Mouse (Mus musculus): ENCODE measurements around the gene Chrna9. TPM values are rescaled to one million over a fixed set of nuclear protein-coding genes. Genes with fewer than 3 reads are reported as not detected.

Chrna9 gene
- polyA plus RNA-seq, 1 experiment from 2014 or later = not detected

DNA sequence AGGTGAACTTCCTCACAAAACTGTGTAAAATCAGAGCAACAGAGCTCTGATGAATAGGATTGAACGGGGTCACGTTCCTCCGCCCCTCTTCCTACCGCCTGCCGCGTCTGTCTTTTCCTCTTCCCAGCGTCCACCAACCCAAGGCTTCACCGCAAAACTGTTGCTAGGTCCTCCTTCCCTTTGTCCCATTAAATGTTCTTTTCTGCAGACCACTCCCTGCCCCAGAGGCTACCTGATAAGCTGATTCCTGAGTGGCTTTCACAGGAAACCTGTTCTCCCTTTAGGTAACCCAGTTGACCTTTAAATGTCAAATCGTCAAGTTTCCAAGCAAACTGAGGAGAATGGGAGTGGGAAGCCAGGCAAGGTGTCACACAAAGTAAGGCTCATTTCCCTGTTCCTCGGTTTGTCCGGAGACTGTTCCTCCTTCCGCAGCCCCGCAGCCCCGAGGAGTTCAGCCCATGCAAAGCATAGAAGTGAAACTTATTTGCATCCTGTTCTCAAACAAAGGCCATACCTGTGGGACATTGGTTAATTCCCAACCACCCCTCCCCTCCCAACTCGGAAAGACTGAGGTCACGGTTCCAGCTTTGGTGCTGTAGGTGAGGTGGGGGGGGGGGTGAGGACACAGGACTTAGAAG is 70.4 kb downstream of the Chrna9 start:
- H3K4me2 ChIP-seq = no peak overlapping the region
- H3K27me3 ChIP-seq (replicated peaks) = no peaks in the 10 kb centered on the region
- ATAC-seq (replicated peaks) = no peak
- no peaks in the 10 kb centered on the region for H3K4me1 ChIP-seq
- H3K36me3 ChIP-seq (replicated peaks) = no peaks in the 10 kb centered on the region
- H3K27ac ChIP-seq = no peak overlapping the region
- no peak overlapping the region for H3K9ac ChIP-seq
- H3K9me3 ChIP-seq = no peaks in the 10 kb centered on the region
- WGBS = 45% methylated on average over 16 of the region's 16 CpGs
- H3K4me3 ChIP-seq = no peak overlapping the region

DNA sequence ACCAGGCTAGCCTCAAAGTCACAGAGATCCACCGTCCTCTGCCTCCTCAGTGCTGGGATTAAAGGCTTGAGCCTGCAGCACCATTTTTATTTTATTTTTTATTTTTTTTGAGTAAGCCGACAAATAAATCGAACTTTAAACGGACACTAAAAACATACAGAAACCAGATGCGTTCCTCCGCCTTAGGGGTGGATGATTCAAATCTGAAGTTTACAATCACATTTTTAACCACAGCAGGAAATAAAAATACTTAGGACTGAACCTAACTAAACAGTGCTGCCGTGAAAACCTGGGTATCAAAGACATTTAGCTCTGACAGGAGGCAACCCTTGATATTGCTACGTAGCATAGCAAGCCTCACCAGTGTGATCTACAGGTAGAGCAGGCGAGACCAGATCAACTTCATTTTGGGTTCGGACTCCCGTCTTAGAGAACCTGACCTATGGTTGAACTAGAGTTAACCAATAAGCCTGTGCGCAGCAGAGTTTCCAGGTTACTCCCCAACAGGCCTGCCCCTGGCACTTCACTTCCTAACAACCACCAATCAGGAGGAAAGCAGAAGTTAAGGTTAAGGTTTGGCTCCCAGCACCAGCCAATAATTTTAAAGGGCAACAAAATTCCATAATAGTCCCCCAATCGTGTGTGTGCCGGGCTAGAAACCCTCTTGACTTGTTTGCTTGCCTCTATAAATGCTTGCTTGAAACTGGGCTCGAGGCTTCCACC is 73.7 kb downstream of the Chrna9 start:
- H3K4me2 ChIP-seq = no peak overlapping the region
- WGBS = 89% methylated on average over 15 of the region's 15 CpGs

DNA sequence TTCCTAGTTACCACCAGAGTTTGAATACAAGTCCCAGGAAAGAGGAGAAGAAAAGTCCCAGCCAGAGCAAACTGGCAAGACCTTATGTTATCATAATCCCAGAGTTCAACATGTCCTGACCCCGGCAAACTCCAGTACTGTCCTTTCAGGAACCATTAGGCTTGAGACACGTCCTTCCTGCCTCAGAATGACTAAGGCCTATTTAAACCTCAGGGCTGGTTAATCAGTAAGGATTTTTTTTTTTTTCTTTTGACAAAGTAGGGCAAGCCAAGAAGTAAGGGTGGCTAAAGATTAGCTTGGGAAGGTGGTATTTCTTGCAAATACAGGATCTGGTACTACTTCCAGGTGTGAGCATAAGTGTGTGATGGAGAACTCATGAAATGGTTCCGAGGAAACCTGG is 79.3 kb downstream of the Chrna9 start:
- Histone ChIP-seq H3K36me3 (replicated peaks) (no peaks in the 10 kb centered on the region), H3K9ac (no peak overlapping the region), H3K27me3 (replicated peaks) (no peaks in the 10 kb centered on the region), H3K4me1 (no peaks in the 10 kb centered on the region), H3K27ac (no peak overlapping the region), H3K4me2 (no peak overlapping the region), H3K9me3 (no peaks in the 10 kb centered on the region), H3K4me3 (no peak overlapping the region)
- ATAC-seq (replicated peaks) = no peak
- WGBS = 83% methylated on average over 3 of the region's 3 CpGs

More for the DNA sequence above, 73.7 kb downstream of the Chrna9 start:
- H3K36me3 ChIP-seq (replicated peaks) = no peaks in the 10 kb centered on the region
- no peak overlapping the region for H3K4me3 ChIP-seq
- H3K27me3 ChIP-seq (replicated peaks) = no peaks in the 10 kb centered on the region
- no peak overlapping the region for H3K27ac ChIP-seq
- H3K9ac ChIP-seq = no peak overlapping the region
- H3K9me3 ChIP-seq = no peaks in the 10 kb centered on the region
- no peak for ATAC-seq (replicated peaks)
- H3K4me1 ChIP-seq = no peaks in the 10 kb centered on the region

DNA sequence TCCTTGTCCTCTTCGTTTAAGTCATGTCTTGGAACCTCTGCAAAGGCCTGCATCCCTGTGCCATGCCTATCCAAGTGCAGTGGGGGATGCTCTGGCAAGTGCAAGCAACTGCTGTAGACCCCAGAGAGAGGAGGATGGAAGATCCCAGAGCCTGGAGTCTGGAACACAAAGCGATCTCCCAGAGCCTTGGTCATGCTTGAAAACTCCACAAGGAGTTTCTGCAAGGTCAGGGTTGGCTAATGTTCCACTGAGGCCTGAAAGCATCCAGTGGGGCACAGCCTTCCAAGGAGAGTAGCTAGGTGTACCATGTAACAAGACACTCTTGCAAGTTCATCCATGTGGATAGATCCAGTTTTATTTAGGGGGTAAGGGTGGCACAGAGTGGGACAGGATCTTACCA is 79.7 kb downstream of the Chrna9 start:
- no peaks in the 10 kb centered on the region for H3K27me3 ChIP-seq (replicated peaks)
- no peak overlapping the region for H3K27ac ChIP-seq
- no peak for ATAC-seq (replicated peaks)
- H3K9me3 ChIP-seq = no peaks in the 10 kb centered on the region
- H3K4me3 ChIP-seq = no peak overlapping the region
- no peak overlapping the region for H3K9ac ChIP-seq
- H3K4me2 ChIP-seq = no peak overlapping the region
- no peaks in the 10 kb centered on the region for H3K4me1 ChIP-seq
- 88% methylated on average over 2 of the region's 2 CpGs for WGBS
- H3K36me3 ChIP-seq (replicated peaks) = no peaks in the 10 kb centered on the region

DNA sequence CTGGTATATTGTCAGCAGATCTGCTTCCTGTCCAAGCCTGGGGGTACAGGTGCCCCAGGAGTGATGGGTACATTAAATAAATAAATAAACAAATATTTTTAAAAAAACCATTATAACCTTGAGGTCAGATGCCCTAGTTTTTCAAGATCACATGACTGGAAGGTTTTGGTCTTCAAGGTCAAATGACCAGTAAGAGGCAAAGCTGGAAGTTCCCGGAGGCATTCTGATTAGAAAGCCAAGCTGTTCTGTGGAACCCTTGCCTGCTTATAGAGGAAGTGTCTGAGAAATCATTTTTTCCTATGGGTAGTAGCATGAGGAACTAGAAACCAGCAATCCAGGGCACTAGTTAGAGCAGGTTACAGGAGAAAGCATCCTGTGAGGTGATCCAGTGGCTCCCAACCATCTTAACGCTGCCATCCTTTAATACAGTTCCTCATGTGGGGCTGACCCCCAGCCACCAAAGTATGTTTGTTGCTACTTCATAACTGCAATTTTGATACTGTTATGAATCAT is 80.8 kb downstream of the Chrna9 start:
- ATAC-seq (replicated peaks) = no peak
- Histone ChIP-seq H3K4me1 (no peaks in the 10 kb centered on the region), H3K27me3 (replicated peaks) (no peaks in the 10 kb centered on the region), H3K27ac (no peak overlapping the region), H3K4me2 (no peak overlapping the region), H3K9me3 (0 out of 2 replicates have a peak, but pooled peaks cover 1% of the 10 kb centered on the region), H3K4me3 (no peak overlapping the region), H3K36me3 (replicated peaks) (no peaks in the 10 kb centered on the region), H3K9ac (no peak overlapping the region)
- 95% methylated on average over 2 of the region's 2 CpGs for WGBS

DNA sequence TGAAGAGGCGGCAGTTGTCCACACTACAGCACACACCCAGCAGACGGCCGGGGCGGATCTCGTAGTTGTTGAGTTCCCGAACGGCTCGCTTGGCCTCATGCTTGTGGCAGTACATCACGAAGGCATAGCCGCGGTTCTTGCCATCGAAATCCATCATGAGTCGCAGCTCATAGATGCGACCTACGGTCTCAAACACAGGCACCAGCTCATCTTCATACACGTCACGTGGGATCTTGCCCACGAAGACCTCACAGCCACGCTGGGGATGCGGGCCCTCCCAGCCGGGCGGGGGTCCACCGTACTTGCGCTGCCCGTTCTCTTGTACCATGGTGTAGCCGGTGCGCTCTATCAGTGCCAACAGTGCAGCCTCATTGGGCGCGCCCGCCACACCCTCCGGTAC is 92.1 kb downstream of the Chrna9 start:
- H3K4me2 ChIP-seq = no peak overlapping the region
- ATAC-seq (replicated peaks) = no peak
- no peak overlapping the region for H3K4me3 ChIP-seq
- 98% methylated on average over 31 of the region's 31 CpGs for WGBS
- H3K36me3 ChIP-seq (replicated peaks) = no peaks in the 10 kb centered on the region
- H3K27me3 ChIP-seq (replicated peaks) = no peaks in the 10 kb centered on the region
- no peak overlapping the region for H3K27ac ChIP-seq
- H3K9me3 ChIP-seq = peaks cover 10% of the 10 kb centered on the region; the same call in 1 of the 2 replicates
- H3K9ac ChIP-seq = no peak overlapping the region
- H3K4me1 ChIP-seq = no peaks in the 10 kb centered on the region

Small RNA genes within 50 kb of the gene (microRNA-seq; reads per million reads assigned to microRNA genes)
- not detected for gene Gm25952

Other genes starting within 250 kb of the Chrna9 start
- 45.1 and 46.0 TPM in 2 replicates for gene Pds5a, start 236.6 kb upstream of the Chrna9 start, polyA plus RNA-seq (2015; fragmentation: Nextera tagmentation; extraction: Ambion mirVana)
- gene N4bp2, start 171.4 kb upstream of the Chrna9 start, polyA plus RNA-seq (2015; fragmentation: Nextera tagmentation; extraction: Ambion mirVana) = 17.8 and 20.5 TPM in 2 replicates
- 0.41 and 0.52 TPM in 2 replicates for gene Rhoh, start 73.7 kb upstream of the Chrna9 start, polyA plus RNA-seq (2015; fragmentation: Nextera tagmentation; extraction: Ambion mirVana)
- gene 9130230L23Rik, start 69.4 kb downstream of the Chrna9 start, polyA plus RNA-seq (2015; fragmentation: Nextera tagmentation; extraction: Ambion mirVana) = 0.18 TPM in 1 of 2 replicates, not detected in the other
- gene Rbm47, start 238.2 kb downstream of the Chrna9 start, polyA plus RNA-seq (2015; fragmentation: Nextera tagmentation; extraction: Ambion mirVana) = 3.3 and 3.5 TPM in 2 replicates

Data from midbrain, embryonic 15.5 days (tissue).